Mouse (Mus musculus) forebrain, embryonic 11.5 days (tissue): ENCODE data around the gene Hbp1. TPM values are rescaled to one million over a fixed set of nuclear protein-coding genes. Genes with fewer than 3 reads are reported as not detected.

Source experiments
- ATAC-seq: fragments of 200-750 bp; cut with Nextera tagmentation; replicated peaks from 2 replicates; pipeline ENCODE4 v1.8.0; 2017; ENCODE audit warnings: moderate TSS enrichment; ENCODE audit not compliant: low FRiP score
- DNase-seq: peaks from one replicate; pipeline ENCODE4 v3.0.0-alpha.2; 2017; ENCODE audit warnings: low spot score
- H3K27ac ChIP-seq: fragments of 300-500 bp; sonication (generic); 2 replicates; pipeline ENCODE4 v1.5.1; 2014; ENCODE audit warnings: low read depth, low read length
- H3K27me3 ChIP-seq: fragments of 300-500 bp; sonication (generic); 2 replicates; pipeline ENCODE4 v1.6.1; 2014; ENCODE audit warnings: mild to moderate bottlenecking, low read length, mixed read lengths; ENCODE audit not compliant: control insufficient read depth, insufficient read depth
- H3K36me3 ChIP-seq: fragments of 300-500 bp; sonication (generic); 2 replicates; pipeline ENCODE4 v1.6.1; 2014; ENCODE audit warnings: mild to moderate bottlenecking, low read length, moderate library complexity, mixed read lengths; ENCODE audit not compliant: control insufficient read depth, insufficient read depth
- H3K4me1 ChIP-seq: fragments of 300-500 bp; sonication (generic); replicated peaks from 2 replicates; pipeline ENCODE4 v1.6.1; 2014; ENCODE audit warnings: low read length, mixed read lengths; ENCODE audit not compliant: control insufficient read depth, insufficient read depth
- H3K4me2 ChIP-seq: fragments of 300-500 bp; sonication (generic); 2 replicates; pipeline ENCODE4 v1.6.1; 2014; ENCODE audit warnings: low read depth, mild to moderate bottlenecking, low read length, moderate library complexity, mixed read lengths; ENCODE audit not compliant: severe bottlenecking
- H3K4me3 ChIP-seq: fragments of 300-500 bp; sonication (generic); 2 replicates; pipeline ENCODE4 v1.5.1; 2014; ENCODE audit warnings: low read depth, low read length
- H3K9ac ChIP-seq: fragments of 300-500 bp; sonication (generic); 2 replicates; pipeline ENCODE4 v1.6.1; 2014; ENCODE audit warnings: low read length
- H3K9me3 ChIP-seq: fragments of 300-500 bp; sonication (generic); 2 replicates; pipeline ENCODE4 v1.6.1; 2016; ENCODE audit warnings: low read length, mixed read lengths; ENCODE audit not compliant: control insufficient read depth
- WGBS: fragments of 180-500 bp; shearing (Covaris S2); extraction: QIAGEN DNeasy Blood & Tissue Kit; methylation state at CpG from one replicate; pipeline ENCODE4 v1.1.7; 2014; 5-methylcytosine and 5-hydroxymethylcytosine counted together
- polyA plus RNA-seq: library from polyadenylated mRNA; unstranded; fragments of >200 nt; fragmentation: Nextera tagmentation; extraction: Ambion mirVana; gene quantifications from 2 replicates; pipeline ENCODE4 v1.2.1, GENCODE M21; 2014

Gene Hbp1
- polyA plus RNA-seq, 1 experiment from 2014 or later: 80.8 TPM

DNA sequence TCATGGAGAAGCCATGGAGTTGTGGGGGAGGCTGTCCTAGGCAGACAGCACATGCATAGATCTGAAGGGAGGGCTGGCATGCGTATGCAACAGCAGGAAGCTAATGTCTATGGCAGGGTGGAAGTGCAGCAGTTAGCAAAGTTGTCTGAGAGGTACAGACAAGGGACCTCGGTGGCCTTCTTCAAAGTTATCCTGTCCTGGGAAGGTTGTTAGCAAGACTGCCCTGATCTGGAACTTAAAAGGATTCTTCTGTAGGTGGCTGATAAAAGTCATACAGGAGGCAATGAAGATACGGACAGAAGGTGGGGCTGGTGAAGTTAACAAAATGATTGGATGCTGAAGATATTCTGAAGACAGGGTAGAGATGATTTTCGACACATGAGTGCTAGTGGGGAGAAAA is 16.1 kb upstream of the Hbp1 start:
- ATAC-seq: no peak
- Histone ChIP-seq H3K36me3 (no peaks in the 10 kb centered on the region), H3K9ac (no peak overlapping the region), H3K27ac (no peak overlapping the region), H3K27me3 (no peaks in the 10 kb centered on the region), H3K4me3 (no peak overlapping the region), H3K4me1 (no peaks in the 10 kb centered on the region), H3K4me2 (no peak overlapping the region), H3K9me3 (no peaks in the 10 kb centered on the region)
- WGBS: 93% methylated on average over 4 of the region's 4 CpGs
- DNase-seq: no peak

- Histone ChIP-seq H3K9me3 (no peaks in the 10 kb centered on the region), H3K4me2 (no peak overlapping the region), H3K4me1 (no peaks in the 10 kb centered on the region), H3K36me3 (no peaks in the 10 kb centered on the region), H3K27ac (no peak overlapping the region), H3K27me3 (no peaks in the 10 kb centered on the region), H3K9ac (no peak overlapping the region), H3K4me3 (no peak overlapping the region)
- DNase-seq (no peak), ATAC-seq (no peak)
- WGBS: 95% methylated on average over 12 of the region's 12 CpGs
Observed at GRCm38 (mm10) chr12:31965517-31966212, 15.3 kb upstream of the Hbp1 start.

GRCm38 (mm10) chr12:31964074-31964473 is 13.7 kb upstream of the Hbp1 start:
- no peak overlapping the region for H3K4me2 ChIP-seq
- no peak overlapping the region for H3K27ac ChIP-seq
- no peak for ATAC-seq
- no peaks in the 10 kb centered on the region for H3K4me1 ChIP-seq
- DNase-seq: no peak
- H3K36me3 ChIP-seq: no peaks in the 10 kb centered on the region
- H3K4me3 ChIP-seq: no peak overlapping the region
- WGBS: 86% methylated on average over 6 of the region's 6 CpGs
- no peaks in the 10 kb centered on the region for H3K9me3 ChIP-seq
- no peaks in the 10 kb centered on the region for H3K27me3 ChIP-seq
- H3K9ac ChIP-seq: no peak overlapping the region

DNA sequence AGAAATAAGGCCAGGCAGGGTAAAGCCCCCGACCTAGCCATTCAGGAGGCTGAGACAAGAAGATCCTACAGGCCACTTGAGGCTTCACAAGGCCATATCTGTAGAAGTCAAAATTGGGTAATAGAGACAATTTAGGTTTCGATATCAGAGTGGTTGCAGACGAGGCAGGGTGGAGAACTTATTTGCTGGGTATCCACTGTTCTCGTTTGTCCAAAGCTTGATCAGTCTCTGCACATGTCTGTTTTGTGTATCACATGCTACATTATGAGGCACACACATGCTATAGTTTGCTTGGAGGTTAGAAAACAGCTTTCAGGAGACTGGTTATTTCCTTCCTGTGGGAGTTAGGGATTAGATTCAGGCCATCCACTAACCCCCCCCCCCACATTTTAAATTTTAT is 5.5 kb upstream of the Hbp1 start:
- H3K27me3 ChIP-seq: no peaks in the 10 kb centered on the region
- H3K4me3 ChIP-seq: no peak overlapping the region
- H3K27ac ChIP-seq: no peak overlapping the region
- no peaks in the 10 kb centered on the region for H3K9me3 ChIP-seq
- WGBS: 86% methylated on average over 4 of the region's 4 CpGs
- no peak for ATAC-seq
- H3K9ac ChIP-seq: no peak overlapping the region
- no peaks in the 10 kb centered on the region for H3K36me3 ChIP-seq
- no peak for DNase-seq
- no peak overlapping the region for H3K4me2 ChIP-seq
- no peaks in the 10 kb centered on the region for H3K4me1 ChIP-seq

DNA sequence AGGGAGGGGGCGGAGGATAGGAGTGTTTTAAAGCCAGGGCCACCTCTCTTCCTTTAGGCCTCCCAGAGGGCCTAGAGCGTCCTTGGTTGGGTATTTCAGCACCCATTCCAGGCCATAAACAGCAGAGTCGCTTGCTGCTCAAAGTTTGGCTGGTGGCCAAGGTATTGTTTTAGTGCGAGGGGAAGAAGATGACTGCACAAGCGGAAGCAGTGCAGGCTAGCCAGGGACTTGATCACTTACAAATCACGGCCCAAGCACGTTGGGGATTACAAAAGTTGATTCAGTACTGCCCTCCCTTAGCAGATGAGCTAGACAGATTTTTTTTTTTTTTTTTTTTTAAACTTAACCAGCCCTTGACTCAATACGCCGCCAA is 310 bp upstream of the Hbp1 start:
- peak overlapping the region; percentile 67 for H3K4me2 ChIP-seq
- H3K36me3 ChIP-seq: no peaks in the 10 kb centered on the region
- DNase-seq (no peak), ATAC-seq (no peak)
- H3K9ac ChIP-seq: peak overlapping the region; percentile 32; the same call in 1 of the 2 replicates
- peak overlapping the region; percentile 31 for H3K4me3 ChIP-seq
- H3K27me3 ChIP-seq: no peaks in the 10 kb centered on the region
- no peaks in the 10 kb centered on the region for H3K9me3 ChIP-seq
- no peaks in the 10 kb centered on the region for H3K4me1 ChIP-seq
- no peak overlapping the region for H3K27ac ChIP-seq
- WGBS: 6% methylated on average over 9 of the region's 9 CpGs

- no peaks in the 10 kb centered on the region for H3K36me3 ChIP-seq
- DNase-seq (peak; percentile 98), ATAC-seq (peak; percentile 88)
- WGBS: under 1% methylated on average over 55 of the region's 58 CpGs
- peak overlapping the region; percentile 47 for H3K4me2 ChIP-seq
- peak overlapping the region; percentile 84 for H3K4me3 ChIP-seq
- peak overlapping the region; percentile 94 for H3K9ac ChIP-seq
- peak overlapping the region; percentile 97 for H3K27ac ChIP-seq
- H3K9me3 ChIP-seq: no peaks in the 10 kb centered on the region
- no peaks in the 10 kb centered on the region for H3K4me1 ChIP-seq
- H3K27me3 ChIP-seq: no peaks in the 10 kb centered on the region
Observed at GRCm38 (mm10) chr12:31949193-31949741, 1.1 kb downstream of the Hbp1 start.

DNA sequence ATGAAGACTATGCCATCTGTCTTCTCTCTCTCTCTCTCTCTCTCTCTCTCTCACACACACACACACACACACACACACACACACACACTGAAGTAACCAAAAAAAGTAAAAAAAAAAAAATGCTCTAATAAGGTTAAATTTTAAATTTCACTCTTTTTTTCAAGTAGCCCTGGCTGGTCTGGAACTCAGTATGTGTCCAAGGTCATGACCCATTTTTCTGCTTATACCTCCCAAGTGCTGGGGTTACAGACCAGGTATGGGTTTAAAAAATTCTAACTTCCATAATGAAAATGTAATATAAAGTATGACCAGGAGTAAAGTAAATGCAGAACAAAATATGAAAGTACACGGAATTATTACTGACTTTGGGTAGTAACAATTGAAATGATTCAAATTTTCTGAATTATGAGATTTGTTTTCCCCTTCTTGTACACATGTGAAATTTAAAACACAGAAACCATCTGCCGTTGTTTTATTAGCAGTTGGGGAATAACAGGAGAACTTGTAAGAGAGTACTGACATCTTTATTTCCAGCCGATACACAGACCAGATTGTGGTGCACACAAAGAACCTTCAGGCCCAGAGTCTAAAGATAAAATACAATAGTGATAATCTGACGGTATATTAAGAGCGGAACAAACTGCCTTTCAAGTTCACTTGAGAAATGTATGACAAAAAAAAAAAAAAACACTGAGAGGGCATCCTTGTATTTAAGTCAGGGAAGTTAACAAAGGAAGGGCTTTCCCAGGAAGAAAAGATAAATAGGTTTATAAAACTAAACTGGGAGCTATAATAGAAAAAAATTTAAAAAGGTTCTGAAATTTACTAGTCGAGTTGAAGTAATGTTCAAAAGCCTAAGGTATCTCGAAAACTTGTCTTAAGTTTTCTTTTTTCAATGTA is 2.0 kb downstream of the Hbp1 start:
- DNase-seq (no peak), ATAC-seq (no peak)

DNA sequence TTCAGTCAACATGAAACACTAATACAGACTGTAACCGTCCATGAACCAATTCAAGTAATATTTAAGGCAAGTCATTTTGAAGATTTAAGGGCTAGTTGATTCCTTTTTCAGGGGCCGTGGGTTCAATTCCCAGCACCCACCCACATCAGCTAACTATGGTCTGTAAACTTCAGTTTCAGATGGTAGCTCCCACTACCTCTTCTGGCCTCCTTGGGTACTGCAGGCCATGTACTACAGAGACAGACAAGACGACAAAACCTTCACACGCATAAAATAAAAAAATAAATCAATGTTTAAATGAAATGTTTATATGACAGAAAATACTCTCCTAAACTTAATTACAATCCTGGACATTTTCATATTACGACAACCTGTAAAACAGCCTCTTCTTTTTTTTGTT is 2.9 kb downstream of the Hbp1 start:
- Histone ChIP-seq H3K36me3 (no peaks in the 10 kb centered on the region), H3K4me2 (no peak overlapping the region), H3K9me3 (no peaks in the 10 kb centered on the region), H3K27ac (no peak overlapping the region), H3K27me3 (no peaks in the 10 kb centered on the region), H3K4me1 (no peaks in the 10 kb centered on the region), H3K4me3 (no peak overlapping the region), H3K9ac (no peak overlapping the region)
- 94% methylated on average over 5 of the region's 5 CpGs for WGBS
- DNase-seq: no peak
- ATAC-seq: no peak

More for the DNA sequence above, 2.0 kb downstream of the Hbp1 start:
- H3K9me3 ChIP-seq: no peaks in the 10 kb centered on the region
- peak overlapping the region; percentile 97 for H3K27ac ChIP-seq
- H3K4me3 ChIP-seq: peak overlapping the region; percentile 84
- H3K27me3 ChIP-seq: no peaks in the 10 kb centered on the region
- H3K4me1 ChIP-seq: no peaks in the 10 kb centered on the region
- WGBS: 31% methylated on average over 7 of the region's 7 CpGs
- H3K9ac ChIP-seq: peak overlapping the region; percentile 94
- H3K4me2 ChIP-seq: peak overlapping the region; percentile 47
- no peaks in the 10 kb centered on the region for H3K36me3 ChIP-seq
